Mouse (Mus musculus) monocyte, adult 5-6 weeks (primary cell): ENCODE results near the gene Sigirr. TPM values are rescaled to one million over a fixed set of nuclear protein-coding genes. Genes with fewer than 3 reads are reported as not detected.

Source experiments
- ATAC-seq: fragments of 153-309, 156-312 bp; replicated peaks from 2 replicates; pipeline ENCODE4 v1.8.0; 2017; ENCODE audit warnings: mild to moderate bottlenecking; ENCODE audit not compliant: low TSS enrichment, insufficient number of reproducible peaks, severe bottlenecking, poor library complexity, low FRiP score
- total RNA-seq: library from RNA; stranded (forward); fragments of 200-1000, 200-491, 200-594 nt; gene quantifications from 3 replicates; pipeline ENCODE4 v1.2.3, GENCODE M21; 2017

Gene Sigirr
- total RNA-seq, 1 experiment from 2014 or later: 9.1 TPM

GRCm38 (mm10) chr7:141064576-141064975 lies 35.8 kb downstream of the Sigirr start:
- no peak for ATAC-seq

GRCm38 (mm10) chr7:141064175-141064574 lies 36.2 kb downstream of the Sigirr start:
- no peak for ATAC-seq

GRCm38 (mm10) chr7:141063353-141063752 lies 37.0 kb downstream of the Sigirr start:
- no peak for ATAC-seq

- no peak for ATAC-seq
Measured at GRCm38 (mm10) chr7:141062525-141062924, 37.8 kb downstream of the Sigirr start.

- ATAC-seq: no peak
Measured at GRCm38 (mm10) chr7:141061269-141061692, 39.1 kb downstream of the Sigirr start.

GRCm38 (mm10) chr7:141060426-141061242 lies 39.7 kb downstream of the Sigirr start, which contains the start of gene B4galnt4:
Gene B4galnt4 (plus strand): TSS chr7:141061104.
- ATAC-seq: no peak

GRCm38 (mm10) chr7:141059929-141060328 lies 40.4 kb downstream of the Sigirr start:
- ATAC-seq: no peak

- ATAC-seq: no peak
Measured at GRCm38 (mm10) chr7:141058601-141059341, 41.6 kb downstream of the Sigirr start.

GRCm38 (mm10) chr7:141057541-141057940 lies 42.8 kb downstream of the Sigirr start:
- no peak for ATAC-seq

- ATAC-seq: peak; percentile 57
Measured at GRCm38 (mm10) chr7:141056976-141057375, 43.4 kb downstream of the Sigirr start.

GRCm38 (mm10) chr7:141055785-141056184 lies 44.6 kb downstream of the Sigirr start:
- no peak for ATAC-seq

- ATAC-seq: no peak
Measured at GRCm38 (mm10) chr7:141052421-141052820, 48.0 kb downstream of the Sigirr start.

- ATAC-seq: no peak
Measured at GRCm38 (mm10) chr7:141052016-141052415, 48.4 kb downstream of the Sigirr start.

GRCm38 (mm10) chr7:141051060-141051685 lies 49.2 kb downstream of the Sigirr start:
- ATAC-seq: no peak

- ATAC-seq: no peak
Measured at GRCm38 (mm10) chr7:141049326-141049725, 51.0 kb downstream of the Sigirr start.

GRCm38 (mm10) chr7:141048226-141049218 lies 51.9 kb downstream of the Sigirr start:
- ATAC-seq: peak; percentile 93

GRCm38 (mm10) chr7:141047581-141048225 lies 52.7 kb downstream of the Sigirr start:
- ATAC-seq: no peak
